Mouse (Mus musculus) liver, adult 2 months (tissue): ENCODE results near the gene Tshz3. TPM values are rescaled to one million over a fixed set of nuclear protein-coding genes. Genes with fewer than 3 reads are reported as not detected.

Source experiments
- DNase-seq: peaks from one replicate; pipeline ENCODE4 v3.0.0-alpha.2; 2011; ENCODE audit warnings: low read depth, low spot score; ENCODE audit errors: extremely low read depth
- H3K27ac ChIP-seq: fragments of 200-500 bp; replicated peaks from 2 replicates; pipeline ENCODE4 v1.5.1; 2012; ENCODE audit warnings: low read depth, mild to moderate bottlenecking, control low read depth, inconsistent platforms, low read length; ENCODE audit not compliant: insufficient read depth
- H3K27me3 ChIP-seq: fragments of 200-500 bp; 2 replicates; pipeline ENCODE4 v1.6.1; 2012; ENCODE audit warnings: mild to moderate bottlenecking, moderate library complexity, low read length, inconsistent platforms; ENCODE audit not compliant: control insufficient read depth, insufficient read depth
- H3K36me3 ChIP-seq: fragments of 200-500 bp; 2 replicates; pipeline ENCODE4 v1.6.1; 2012; ENCODE audit warnings: low read length, inconsistent platforms; ENCODE audit not compliant: control insufficient read depth, insufficient read depth
- H3K4me1 ChIP-seq: fragments of 200-500 bp; 2 replicates; pipeline ENCODE4 v1.6.1; 2011; ENCODE audit warnings: low read length; ENCODE audit not compliant: control insufficient read depth, insufficient read depth
- H3K4me3 ChIP-seq: fragments of 200-500 bp; 2 replicates; pipeline ENCODE4 v1.5.1; 2011; ENCODE audit warnings: low read depth, mild to moderate bottlenecking, control low read depth, low read length, moderate library complexity; ENCODE audit not compliant: insufficient read depth
- H3K79me2 ChIP-seq: fragments of 200-500 bp; 2 replicates; pipeline ENCODE4 v1.6.1; 2012; ENCODE audit warnings: inconsistent platforms, mild to moderate bottlenecking, low read length, moderate library complexity; ENCODE audit not compliant: control insufficient read depth, insufficient read depth
- H3K9ac ChIP-seq: fragments of 200-500 bp; 2 replicates; pipeline ENCODE4 v1.6.1; 2012; ENCODE audit warnings: low read depth, mild to moderate bottlenecking, control low read depth, inconsistent platforms, low read length
- CTCF ChIP-seq: fragments of 200-500 bp; IDR thresholded peaks from 2 replicates; pipeline ENCODE4 v1.5.1; 2011; ENCODE audit warnings: low read depth, low read length, control low read depth
- POLR2A ChIP-seq: fragments of 200-500 bp; IDR thresholded peaks from 2 replicates; pipeline ENCODE4 v1.6.1; 2011; ENCODE audit warnings: low read length, control low read depth; ENCODE audit not compliant: insufficient read depth; ENCODE audit errors: extremely low read depth
- WGBS: fragments of 180-500 bp; shearing (Covaris S2); methylation state at CpG from one replicate; pipeline ENCODE4 v1.1.7; 2018; 5-methylcytosine and 5-hydroxymethylcytosine counted together
- polyA plus RNA-seq: library from polyadenylated mRNA; depleted of rRNA; stranded (reverse); fragments of >200 nt; gene quantifications from 2 replicates; pipeline ENCODE4 v1.2.3, GENCODE M21; 2012
- total RNA-seq: library from RNA; depleted of rRNA; stranded (reverse); fragments of >200 nt; gene quantifications from 2 replicates; pipeline ENCODE4 v1.2.3, GENCODE M21; 2014

Tshz3 gene
- total and polyA plus RNA-seq, 2 experiments: 0.28 to 0.34 TPM

GRCm38 (mm10) chr7:36663431-36663830 lies 34.5 kb upstream of the Tshz3 start:
- Histone ChIP-seq H3K27me3 (no peaks in the 10 kb centered on the region), H3K79me2 (no peaks in the 10 kb centered on the region), H3K4me1 (no peaks in the 10 kb centered on the region), H3K27ac (no peak overlapping the region), H3K9ac (no peak overlapping the region), H3K4me3 (no peak overlapping the region), H3K36me3 (no peaks in the 10 kb centered on the region)
- no peak for DNase-seq
- TF ChIP-seq POLR2A: no peak
- no peak for TF ChIP-seq CTCF
- WGBS: 81% methylated on average over 7 of the region's 7 CpGs

DNA sequence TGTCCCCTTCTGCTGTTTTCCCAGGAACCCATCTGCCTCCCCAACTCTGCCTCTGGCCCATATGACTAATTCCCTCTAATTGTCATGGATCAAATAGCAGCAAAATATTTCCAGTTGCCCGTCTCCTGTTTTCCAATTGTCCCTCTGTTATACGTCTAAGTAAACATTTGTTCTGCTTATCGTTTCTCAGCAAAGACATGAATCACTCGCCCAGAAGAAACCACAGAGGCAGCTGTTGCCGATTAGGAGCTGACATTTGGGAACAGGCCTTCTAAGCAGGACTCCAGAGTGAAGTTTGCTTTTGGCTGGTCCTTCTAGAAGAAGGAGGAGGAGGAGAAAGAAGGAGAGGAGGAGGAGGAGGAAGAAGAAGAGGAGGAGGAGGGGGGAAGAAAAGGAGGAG lies 30.2 kb upstream of the Tshz3 start:
- no peaks in the 10 kb centered on the region for H3K36me3 ChIP-seq
- H3K27ac ChIP-seq: no peak overlapping the region
- H3K27me3 ChIP-seq: no peaks in the 10 kb centered on the region
- TF ChIP-seq POLR2A (no peak), CTCF (no peak)
- H3K4me3 ChIP-seq: no peak overlapping the region
- 18% methylated on average over 5 of the region's 5 CpGs for WGBS
- DNase-seq: no peak
- no peaks in the 10 kb centered on the region for H3K79me2 ChIP-seq
- H3K4me1 ChIP-seq: no peaks in the 10 kb centered on the region
- H3K9ac ChIP-seq: no peak overlapping the region

DNA sequence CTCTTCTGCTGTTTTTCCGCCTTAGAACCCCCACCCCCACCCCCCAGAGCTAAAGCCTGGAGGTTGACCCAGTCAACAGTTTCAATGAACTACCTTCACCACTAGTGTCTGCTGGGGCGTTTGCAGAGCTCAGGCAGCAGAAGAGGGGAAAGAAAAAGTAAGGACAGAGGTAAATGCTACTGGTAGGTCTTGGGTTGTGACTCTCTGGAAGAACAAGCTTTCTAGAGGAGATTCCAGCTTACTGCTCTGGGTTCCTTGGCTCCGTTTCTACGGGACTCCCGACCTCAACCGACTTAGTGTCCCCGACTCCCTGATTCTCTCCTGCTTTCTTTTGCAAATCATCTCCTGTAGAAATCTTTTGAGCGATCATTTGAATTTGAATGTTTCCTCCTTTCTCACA lies 19.9 kb upstream of the Tshz3 start:
- Histone ChIP-seq H3K79me2 (no peaks in the 10 kb centered on the region), H3K27ac (no peak overlapping the region), H3K36me3 (no peaks in the 10 kb centered on the region), H3K9ac (no peak overlapping the region), H3K4me3 (no peak overlapping the region), H3K4me1 (no peaks in the 10 kb centered on the region), H3K27me3 (peaks cover 2% of the 10 kb centered on the region; the same call in 1 of the 2 replicates)
- DNase-seq: no peak
- 28% methylated on average over 8 of the region's 8 CpGs for WGBS
- TF ChIP-seq CTCF (no peak), POLR2A (no peak)

DNA sequence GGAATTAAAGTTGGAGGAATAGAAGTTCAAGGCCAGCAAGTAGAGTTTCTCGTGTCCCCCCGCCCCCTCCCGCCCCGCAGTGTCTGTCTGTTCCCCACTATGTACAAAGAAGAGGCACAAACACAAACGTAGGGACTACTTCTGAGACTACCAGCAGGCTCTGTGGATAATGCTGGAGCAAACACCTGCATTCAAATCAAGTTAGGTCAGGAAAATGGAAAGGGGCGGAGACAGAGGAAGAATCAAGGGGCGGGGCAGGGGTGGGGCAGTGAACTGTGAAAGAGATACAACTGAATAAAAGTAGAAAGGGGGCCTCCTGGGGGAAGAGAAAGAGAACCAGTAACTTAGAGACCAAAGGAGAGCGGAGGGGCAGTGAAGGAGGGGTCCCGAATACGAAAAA lies 19.4 kb upstream of the Tshz3 start:
- Histone ChIP-seq H3K4me3 (no peak overlapping the region), H3K27ac (no peak overlapping the region), H3K79me2 (no peaks in the 10 kb centered on the region), H3K4me1 (no peaks in the 10 kb centered on the region), H3K9ac (no peak overlapping the region), H3K27me3 (peaks cover 2% of the 10 kb centered on the region; the same call in 1 of the 2 replicates), H3K36me3 (no peaks in the 10 kb centered on the region)
- TF ChIP-seq CTCF: no peak
- TF ChIP-seq POLR2A: no peak
- DNase-seq: no peak
- WGBS: 13% methylated on average over 10 of the region's 10 CpGs

GRCm38 (mm10) chr7:36679031-36679618 lies 18.8 kb upstream of the Tshz3 start:
- 14% methylated on average over 9 of the region's 9 CpGs for WGBS
- TF ChIP-seq POLR2A (no peak), CTCF (no peak)
- H3K27me3 ChIP-seq: peaks cover 2% of the 10 kb centered on the region; the same call in 1 of the 2 replicates
- no peak overlapping the region for H3K27ac ChIP-seq
- H3K79me2 ChIP-seq: no peaks in the 10 kb centered on the region
- H3K4me1 ChIP-seq: no peaks in the 10 kb centered on the region
- H3K36me3 ChIP-seq: no peaks in the 10 kb centered on the region
- no peak overlapping the region for H3K4me3 ChIP-seq
- no peak for DNase-seq
- no peak overlapping the region for H3K9ac ChIP-seq

GRCm38 (mm10) chr7:36679866-36680458 lies 18.0 kb upstream of the Tshz3 start:
- DNase-seq: no peak
- no peaks in the 10 kb centered on the region for H3K4me1 ChIP-seq
- H3K9ac ChIP-seq: no peak overlapping the region
- 2% methylated on average over 18 of the region's 18 CpGs for WGBS
- H3K36me3 ChIP-seq: no peaks in the 10 kb centered on the region
- TF ChIP-seq CTCF: no peak
- no peak for TF ChIP-seq POLR2A
- peaks cover 2% of the 10 kb centered on the region; the same call in 1 of the 2 replicates for H3K27me3 ChIP-seq
- peak overlapping the region; percentile 14; the same call in 1 of the 2 replicates for H3K4me3 ChIP-seq
- no peaks in the 10 kb centered on the region for H3K79me2 ChIP-seq
- H3K27ac ChIP-seq: no peak overlapping the region
